Comparison of ENCODE assay signal across 8 mouse cellular contexts in genomic region chrX:38455474-38455873, GRCm38 (mm10). TPM values are rescaled to one million over a fixed set of nuclear protein-coding genes. Genes with fewer than 3 reads are reported as not detected.
DNase-seq lines count a peak whose midpoint lies in the region; ATAC-seq and TF ChIP-seq lines count a peak whose summit lies in the region.

No protein-coding gene starts in this region.

- TF ChIP-seq POLR2A in testis, adult 2 months (IDR thresholded peaks at IDR 0.05; ENCODE audit: control insufficient read depth, low read depth, low read length): no peak

- DNase-seq in embryo, embryonic 11 days: peak; percentile 1
- DNase-seq in embryo, embryonic 9.5 days (ENCODE audit: extremely low spot score): no peak
- no peak for DNase-seq in testis, postnatal 10 days (ENCODE audit: low spot score)
- no peak for DNase-seq in liver, embryonic 13.5 days
- no peak for DNase-seq in stomach, postnatal 0 days (ENCODE audit: low spot score)
- DNase-seq in left cerebral cortex, postnatal 25 days (ENCODE audit: low spot score in 2 of 2): no peak
- DNase-seq in cerebellum, postnatal 14 days: no peak

- H3K27ac ChIP-seq in testis, adult 2 months (ENCODE audit: control insufficient read depth, insufficient read depth, low read depth, low read length): peak overlapping the region; percentile 58; the same call in 1 of the 2 replicates
- peak overlapping the region; percentile 50; the same call in 1 of the 2 replicates for H3K27ac ChIP-seq in liver, embryonic 13.5 days
- H3K27ac ChIP-seq in stomach, postnatal 0 days (replicated peaks): peak overlapping the region; percentile 84

- ATAC-seq in liver, embryonic 13.5 days (ENCODE audit: low read depth): no peak
- 0 out of 2 replicates have a peak, but pooled peaks have one; percentile 6 for ATAC-seq in stomach, postnatal 0 days (ENCODE audit: low FRiP score, low TSS enrichment)

- no peaks in the 10 kb centered on the region for H3K9me3 ChIP-seq in liver, embryonic 13.5 days (replicated peaks)
- H3K9me3 ChIP-seq in stomach, postnatal 0 days (ENCODE audit: control insufficient read depth, low read length): no peaks in the 10 kb centered on the region

- WGBS in liver, embryonic 13.5 days (ENCODE audit: insufficient replicate concordance): 22% methylated on average over 7 of the region's 7 CpGs
- 23% methylated on average over 7 of the region's 7 CpGs for WGBS in stomach, postnatal 0 days

- H3K4me1 ChIP-seq in testis, adult 2 months (ENCODE audit: control insufficient read depth, insufficient read depth, low read length): no peaks in the 10 kb centered on the region; the same call in 1 of the 2 replicates
- no peaks in the 10 kb centered on the region; the same call in none of the 2 replicates for H3K4me1 ChIP-seq in liver, embryonic 13.5 days (replicated peaks)
- H3K4me1 ChIP-seq in stomach, postnatal 0 days (replicated peaks; ENCODE audit: control insufficient read depth, insufficient read depth): no peaks in the 10 kb centered on the region

- intact Hi-C loops in left cerebral cortex, postnatal 25 days (cut with DNase I): no loop called here

- TF ChIP-seq CTCF in testis, adult 2 months (IDR thresholded peaks at IDR 0.05; ENCODE audit: control insufficient read depth, insufficient read depth, insufficient replicate concordance, low read depth, low read length): no peak
- no peak for TF ChIP-seq CTCF in stomach, postnatal 0 days (IDR thresholded peaks at IDR 0.05; ENCODE audit: low read depth)

- H3K27me3 ChIP-seq in testis, adult 2 months (ENCODE audit: control insufficient read depth, insufficient read depth, low read length): no peaks in the 10 kb centered on the region
- H3K27me3 ChIP-seq in liver, embryonic 13.5 days: no peaks in the 10 kb centered on the region
- H3K27me3 ChIP-seq in stomach, postnatal 0 days (ENCODE audit: control insufficient read depth, insufficient read depth, low read length): no peaks in the 10 kb centered on the region

- TF ChIP-seq EP300 in stomach, postnatal 0 days (optimal IDR thresholded peaks at IDR 0.05): no peak

- peak overlapping the region; percentile 85 for H3K4me3 ChIP-seq in testis, adult 2 months (ENCODE audit: control insufficient read depth, low read depth, low read length)
- H3K4me3 ChIP-seq in liver, embryonic 13.5 days (replicated peaks): peak overlapping the region; percentile 69
- H3K4me3 ChIP-seq in stomach, postnatal 0 days (ENCODE audit: low read depth, low read length): peak overlapping the region; percentile 57

- H3K36me3 ChIP-seq in testis, adult 2 months (ENCODE audit: control insufficient read depth, insufficient read depth, low read length): no peaks in the 10 kb centered on the region
- H3K36me3 ChIP-seq in liver, embryonic 13.5 days: no peaks in the 10 kb centered on the region; the same call in 1 of the 2 replicates
- H3K36me3 ChIP-seq in stomach, postnatal 0 days (ENCODE audit: control insufficient read depth, insufficient read depth, low read length): no peaks in the 10 kb centered on the region

- peak overlapping the region; percentile 69 for H3K4me2 ChIP-seq in liver, embryonic 13.5 days
- H3K4me2 ChIP-seq in stomach, postnatal 0 days (replicated peaks; ENCODE audit: low read depth): peak overlapping the region; percentile 53

- H3K9ac ChIP-seq in liver, embryonic 13.5 days: peak overlapping the region; percentile 75
- peak overlapping the region; percentile 67 for H3K9ac ChIP-seq in stomach, postnatal 0 days (ENCODE audit: low read length)

RNA-seq across cellular contexts. Expression of gene Lamp2, which starts 0.8 kb away (rescaled TPM):
- 31.5 and 45.7 TPM in 2 replicates for polyA plus RNA-seq in testis, adult 2 months (2012; rRNA removed)
- polyA plus RNA-seq in liver, embryonic 13.5 days (2015; fragmentation: Nextera tagmentation; extraction: Ambion mirVana): 46.9 and 62.9 TPM in 2 replicates
- polyA plus RNA-seq in stomach, postnatal 0 days (2015; fragmentation: Nextera tagmentation; extraction: Ambion mirVana): 131 and 147 TPM in 2 replicates
- 10 to 100 TPM; 70.0 to 76.6 TPM for total RNA-seq in left cerebral cortex, postnatal 25 days (2021)
